Mouse (Mus musculus) midbrain, embryonic 16.5 days (tissue): ENCODE measurements at regions not wholly inside any gene's neighbourhood (a gene's known extent, or its start where the extent isn't known, plus 50 kb on each side); places are given as distances from the start of the nearest gene placed in this dataset.
"Not testable (repeated sequence)": the region's sequence is repeated elsewhere in the genome, so short reads cannot be mapped to it uniquely, and the experiment has no call there.

Source experiments
- ATAC-seq: fragments of 200-750 bp; cut with Nextera tagmentation; 2 replicates; pipeline ENCODE4 v1.8.0; 2017; ENCODE audit warnings: moderate TSS enrichment
- H3K27ac ChIP-seq: fragments of 300-500 bp; sonication (generic); 2 replicates; pipeline ENCODE4 v1.5.1; 2014; ENCODE audit warnings: mild to moderate bottlenecking, low read length, mixed read lengths
- H3K27me3 ChIP-seq: fragments of 300-500 bp; sonication (generic); 2 replicates; pipeline ENCODE4 v1.6.1; 2014; ENCODE audit warnings: low read depth, low read length, mixed read lengths; ENCODE audit not compliant: control insufficient read depth, insufficient read depth
- H3K36me3 ChIP-seq: fragments of 300-500 bp; sonication (generic); 2 replicates; pipeline ENCODE4 v1.6.1; 2014; ENCODE audit warnings: mild to moderate bottlenecking, low read length, moderate library complexity, mixed read lengths; ENCODE audit not compliant: control insufficient read depth, insufficient read depth
- H3K4me1 ChIP-seq: fragments of 300-500 bp; sonication (generic); 2 replicates; pipeline ENCODE4 v1.6.1; 2014; ENCODE audit warnings: mild to moderate bottlenecking, low read length, mixed read lengths; ENCODE audit not compliant: control insufficient read depth, insufficient read depth
- H3K4me2 ChIP-seq: fragments of 300-500 bp; sonication (generic); 2 replicates; pipeline ENCODE4 v1.6.1; 2014; ENCODE audit warnings: mild to moderate bottlenecking, low read length, mixed read lengths
- H3K4me3 ChIP-seq: fragments of 300-500 bp; sonication (generic); 2 replicates; pipeline ENCODE4 v1.5.1; 2014; ENCODE audit warnings: low read depth, mild to moderate bottlenecking, low read length, moderate library complexity, mixed read lengths
- H3K9ac ChIP-seq: fragments of 300-500 bp; sonication (generic); 2 replicates; pipeline ENCODE4 v1.6.1; 2014; ENCODE audit warnings: low read depth, low read length, mixed read lengths
- H3K9me3 ChIP-seq: fragments of 300-500 bp; sonication (generic); replicated peaks from 2 replicates; pipeline ENCODE4 v1.6.1; 2014; ENCODE audit warnings: mild to moderate bottlenecking, low read length, mixed read lengths; ENCODE audit not compliant: control insufficient read depth, poor library complexity, severe bottlenecking
- WGBS: fragments of 180-500 bp; shearing (Covaris S2); extraction: QIAGEN DNeasy Blood & Tissue Kit; methylation state at CpG from one replicate; pipeline ENCODE4 v1.1.7; 2014; 5-methylcytosine and 5-hydroxymethylcytosine counted together

GRCm38 (mm10) chr17:60838794-60839193, 1825.6 kb upstream of the Nudt12 start:
- WGBS = 92% methylated on average over 3 of the region's 3 CpGs

GRCm38 (mm10) chr17:60832531-60832930, 1819.4 kb upstream of the Nudt12 start:
- H3K36me3 ChIP-seq = no peaks in the 10 kb centered on the region
- H3K27me3 ChIP-seq = no peaks in the 10 kb centered on the region
- H3K9ac ChIP-seq = no peak overlapping the region
- WGBS = 86% methylated on average over 3 of the region's 3 CpGs
- H3K4me3 ChIP-seq = no peak overlapping the region
- H3K4me1 ChIP-seq = no peaks in the 10 kb centered on the region
- no peak for ATAC-seq
- H3K27ac ChIP-seq = no peak overlapping the region
- no peak overlapping the region for H3K4me2 ChIP-seq
- H3K9me3 ChIP-seq = no peaks in the 10 kb centered on the region

More at GRCm38 (mm10) chr17:60838794-60839193, 1825.6 kb upstream of the Nudt12 start:
- not testable (repeated sequence) for H3K4me2 ChIP-seq, H3K36me3 ChIP-seq, H3K27ac ChIP-seq, H3K27me3 ChIP-seq, ATAC-seq, H3K4me3 ChIP-seq, H3K9me3 ChIP-seq, H3K9ac ChIP-seq, H3K4me1 ChIP-seq

GRCm38 (mm10) chr17:60830498-60830897, 1817.3 kb upstream of the Nudt12 start:
- Histone ChIP-seq H3K27me3 (no peaks in the 10 kb centered on the region), H3K9ac (no peak overlapping the region), H3K36me3 (no peaks in the 10 kb centered on the region), H3K9me3 (no peaks in the 10 kb centered on the region), H3K4me3 (no peak overlapping the region), H3K27ac (no peak overlapping the region), H3K4me2 (no peak overlapping the region), H3K4me1 (no peaks in the 10 kb centered on the region)
- WGBS = 90% methylated on average over 2 of the region's 2 CpGs
- no peak for ATAC-seq

- H3K36me3 ChIP-seq = no peaks in the 10 kb centered on the region
- WGBS = 42% methylated on average over 8 of the region's 8 CpGs
- ATAC-seq = no peak
Measured at GRCm38 (mm10) chr17:60804715-60805449, 1791.7 kb upstream of the Nudt12 start.

GRCm38 (mm10) chr17:60762270-60762669, 1749.1 kb upstream of the Nudt12 start:
- no peaks in the 10 kb centered on the region for H3K27me3 ChIP-seq
- H3K9me3 ChIP-seq = no peaks in the 10 kb centered on the region
- H3K4me2 ChIP-seq = no peak overlapping the region
- ATAC-seq = no peak
- H3K36me3 ChIP-seq = no peaks in the 10 kb centered on the region
- WGBS = 78% methylated on average over 2 of the region's 2 CpGs
- H3K9ac ChIP-seq = no peak overlapping the region
- no peak overlapping the region for H3K4me3 ChIP-seq
- H3K4me1 ChIP-seq = no peaks in the 10 kb centered on the region
- H3K27ac ChIP-seq = no peak overlapping the region

More at GRCm38 (mm10) chr17:60804715-60805449, 1791.7 kb upstream of the Nudt12 start:
- Histone ChIP-seq H3K27ac (no peak overlapping the region), H3K4me1 (no peaks in the 10 kb centered on the region), H3K9ac (no peak overlapping the region), H3K9me3 (no peaks in the 10 kb centered on the region), H3K4me2 (no peak overlapping the region), H3K27me3 (no peaks in the 10 kb centered on the region), H3K4me3 (no peak overlapping the region)

- Histone ChIP-seq H3K9ac (no peak overlapping the region), H3K9me3 (no peaks in the 10 kb centered on the region), H3K36me3 (no peaks in the 10 kb centered on the region), H3K27me3 (no peaks in the 10 kb centered on the region), H3K4me3 (no peak overlapping the region), H3K4me1 (no peaks in the 10 kb centered on the region), H3K4me2 (no peak overlapping the region), H3K27ac (no peak overlapping the region)
- 0 out of 2 replicates have a peak, but pooled peaks have one; percentile 67 for ATAC-seq
Measured at GRCm38 (mm10) chr17:60761100-60761499, 1747.9 kb upstream of the Nudt12 start.

- H3K9ac ChIP-seq = no peak overlapping the region
- no peaks in the 10 kb centered on the region for H3K4me1 ChIP-seq
- no peak for ATAC-seq
- 89% methylated on average over 1 of the region's 1 CpGs for WGBS
- no peak overlapping the region for H3K27ac ChIP-seq
- H3K4me3 ChIP-seq = no peak overlapping the region
- H3K4me2 ChIP-seq = no peak overlapping the region
- no peaks in the 10 kb centered on the region for H3K9me3 ChIP-seq
- no peaks in the 10 kb centered on the region; the same call in 1 of the 2 replicates for H3K27me3 ChIP-seq
- no peaks in the 10 kb centered on the region for H3K36me3 ChIP-seq
Measured at GRCm38 (mm10) chr17:60742856-60743255, 1729.7 kb upstream of the Nudt12 start.

- H3K27me3 ChIP-seq = peaks cover 8% of the 10 kb centered on the region
- no peaks in the 10 kb centered on the region for H3K36me3 ChIP-seq
- no peak overlapping the region for H3K4me2 ChIP-seq
- no peak for ATAC-seq
- H3K27ac ChIP-seq = no peak overlapping the region
- no peaks in the 10 kb centered on the region for H3K4me1 ChIP-seq
- WGBS = 47% methylated on average over 1 of the region's 1 CpGs
- H3K9ac ChIP-seq = no peak overlapping the region
- H3K9me3 ChIP-seq = no peaks in the 10 kb centered on the region
- H3K4me3 ChIP-seq = no peak overlapping the region
Measured at GRCm38 (mm10) chr17:60738211-60738610, 1725.0 kb upstream of the Nudt12 start.

GRCm38 (mm10) chr17:60720138-60720537, 1707.0 kb upstream of the Nudt12 start:
- Histone ChIP-seq H3K4me3 (no peak overlapping the region), H3K9ac (no peak overlapping the region), H3K9me3 (no peaks in the 10 kb centered on the region), H3K4me2 (no peak overlapping the region), H3K27me3 (no peaks in the 10 kb centered on the region), H3K4me1 (no peaks in the 10 kb centered on the region), H3K36me3 (no peaks in the 10 kb centered on the region), H3K27ac (no peak overlapping the region)
- no peak for ATAC-seq
- WGBS = 95% methylated on average over 2 of the region's 2 CpGs
